Mouse (Mus musculus) urinary bladder, postnatal 14 days (tissue): Measurements from ENCODE around the gene Cyp8b1.

Source experiments
- DNase-seq: peaks from one replicate; pipeline ENCODE4 v3.0.0; 2021; ENCODE audit warnings: low spot score

Gene Cyp8b1

DNA sequence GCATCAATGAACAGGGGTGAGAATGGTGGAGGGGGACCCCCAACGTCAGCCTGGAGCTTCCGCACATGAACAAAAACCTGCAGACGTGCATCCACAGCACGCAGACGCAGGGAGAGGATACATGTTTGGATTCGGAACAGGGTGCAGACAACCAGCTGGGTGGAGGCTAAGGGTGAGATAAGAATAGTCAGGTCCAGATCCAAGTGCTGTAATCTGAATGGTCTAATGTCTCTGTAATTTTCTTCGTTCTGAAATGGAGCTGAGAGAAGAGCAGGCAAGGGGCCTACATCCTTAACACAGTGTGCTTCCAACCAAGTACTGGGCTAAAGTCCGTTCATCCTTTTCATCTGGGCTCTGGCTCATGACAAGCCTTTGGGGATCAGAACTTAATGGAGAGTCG lies 24.8 kb downstream of the Cyp8b1 start:
- no peak for DNase-seq

DNA sequence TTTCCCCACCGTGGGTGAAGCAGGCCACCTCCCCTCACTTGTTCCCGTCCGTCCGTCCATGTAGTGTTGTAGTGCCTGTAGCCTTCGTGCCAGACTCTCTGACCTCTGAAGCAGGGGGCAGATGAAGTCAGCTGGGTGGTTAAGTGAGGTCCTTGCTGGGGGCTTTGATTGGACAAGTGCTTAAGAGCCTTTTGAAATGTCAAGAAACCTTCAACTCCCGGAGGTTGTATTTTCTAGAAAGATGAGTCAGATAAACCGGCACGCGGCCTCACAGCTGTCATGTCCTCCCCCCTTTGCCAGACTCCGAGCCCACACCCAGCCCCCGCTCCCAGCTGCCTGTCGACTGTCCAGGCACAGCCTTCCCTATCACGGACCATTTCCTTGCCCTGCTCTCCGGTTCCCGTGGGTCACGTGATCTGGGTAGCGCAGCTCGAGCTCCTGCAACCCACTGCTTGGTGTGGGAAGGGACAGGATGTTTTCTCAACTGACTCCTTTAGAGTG lies 25.6 kb downstream of the Cyp8b1 start:
- DNase-seq: peak; percentile 77

DNA sequence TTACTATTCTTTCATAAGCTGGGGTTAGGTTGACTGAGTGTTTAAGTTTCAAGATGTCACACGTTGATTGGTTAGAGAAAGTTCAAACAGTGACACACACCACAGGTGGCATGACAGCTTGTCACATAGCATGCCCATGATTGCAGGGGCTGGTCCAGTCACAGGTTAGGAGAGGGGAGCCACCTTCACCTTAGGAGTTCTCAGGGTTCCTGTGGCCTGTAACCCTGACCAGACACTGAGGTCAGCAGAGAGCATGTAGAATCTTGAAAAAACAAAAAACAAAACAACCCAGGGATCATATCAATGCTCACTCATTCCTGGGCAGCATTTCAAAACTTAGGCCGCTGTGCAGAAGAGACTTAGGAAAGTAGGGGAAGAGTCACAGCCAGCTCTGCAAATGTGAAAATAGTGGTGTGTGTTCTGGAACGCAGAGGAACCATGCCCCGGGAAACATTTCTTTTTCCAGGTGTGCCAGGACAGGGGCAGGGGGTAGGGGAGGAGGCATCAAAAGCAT lies 26.1 kb downstream of the Cyp8b1 start:
- no peak for DNase-seq

DNA sequence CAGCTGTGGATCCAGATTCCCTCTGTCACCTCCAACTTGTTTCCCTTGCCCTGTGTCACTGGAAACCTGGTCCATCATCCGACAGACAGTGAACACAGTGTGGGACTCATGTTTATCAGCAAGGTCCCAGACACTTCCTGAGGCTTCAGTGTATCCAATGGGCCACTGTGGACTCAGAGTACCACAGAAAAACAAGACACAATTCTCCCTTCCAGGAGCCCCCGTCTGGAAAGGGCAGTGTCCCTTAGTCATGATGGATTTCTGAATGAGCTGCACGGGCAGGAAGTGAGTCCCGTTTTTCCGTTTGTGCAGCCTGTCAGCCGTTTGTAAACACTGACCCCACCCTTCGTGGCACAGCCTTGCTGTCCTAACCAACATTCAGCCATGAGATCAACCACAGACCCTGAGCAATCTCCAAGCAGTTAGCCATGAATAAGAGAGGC lies 34.1 kb downstream of the Cyp8b1 start:
- no peak for DNase-seq

DNA sequence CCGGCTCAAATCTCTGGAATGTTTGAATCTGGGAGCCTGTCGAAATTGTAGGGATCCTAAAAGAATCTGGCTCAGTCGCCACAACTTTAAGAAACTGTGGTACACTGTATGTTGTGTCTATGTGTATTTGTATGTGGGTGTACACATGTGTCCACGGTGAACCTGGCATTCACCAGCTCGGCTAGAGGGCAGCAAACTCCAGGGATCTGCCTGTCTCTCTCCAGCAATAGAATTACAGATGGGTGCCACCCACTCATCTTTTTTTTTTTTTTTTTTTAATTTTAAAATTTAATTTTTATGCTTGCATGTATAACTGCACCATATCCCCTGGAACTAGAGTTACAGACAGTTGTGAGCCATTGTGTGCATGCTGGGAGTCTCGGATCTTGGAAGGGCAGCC lies 34.8 kb downstream of the Cyp8b1 start:
- no peak for DNase-seq

DNA sequence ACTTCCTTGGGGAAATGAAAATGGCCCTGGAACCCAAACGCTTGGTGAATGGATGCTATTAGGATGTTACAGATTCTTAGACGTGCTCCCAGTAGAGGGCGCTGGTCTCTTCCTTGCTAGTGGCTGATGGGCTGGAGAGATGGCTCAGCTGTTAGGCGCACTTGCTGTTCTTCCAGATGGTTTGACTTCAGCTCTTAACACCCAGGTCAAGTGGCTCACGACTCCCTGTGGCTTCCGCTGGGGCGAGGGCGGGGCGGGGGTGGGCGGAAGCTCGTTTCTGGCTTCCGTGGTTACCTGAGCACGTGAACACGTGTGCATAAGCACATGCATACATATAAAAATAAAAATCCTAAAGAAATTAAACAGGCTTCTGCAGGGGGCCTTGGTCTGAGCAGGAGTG lies 35.3 kb downstream of the Cyp8b1 start:
- peak; percentile 83 for DNase-seq

DNA sequence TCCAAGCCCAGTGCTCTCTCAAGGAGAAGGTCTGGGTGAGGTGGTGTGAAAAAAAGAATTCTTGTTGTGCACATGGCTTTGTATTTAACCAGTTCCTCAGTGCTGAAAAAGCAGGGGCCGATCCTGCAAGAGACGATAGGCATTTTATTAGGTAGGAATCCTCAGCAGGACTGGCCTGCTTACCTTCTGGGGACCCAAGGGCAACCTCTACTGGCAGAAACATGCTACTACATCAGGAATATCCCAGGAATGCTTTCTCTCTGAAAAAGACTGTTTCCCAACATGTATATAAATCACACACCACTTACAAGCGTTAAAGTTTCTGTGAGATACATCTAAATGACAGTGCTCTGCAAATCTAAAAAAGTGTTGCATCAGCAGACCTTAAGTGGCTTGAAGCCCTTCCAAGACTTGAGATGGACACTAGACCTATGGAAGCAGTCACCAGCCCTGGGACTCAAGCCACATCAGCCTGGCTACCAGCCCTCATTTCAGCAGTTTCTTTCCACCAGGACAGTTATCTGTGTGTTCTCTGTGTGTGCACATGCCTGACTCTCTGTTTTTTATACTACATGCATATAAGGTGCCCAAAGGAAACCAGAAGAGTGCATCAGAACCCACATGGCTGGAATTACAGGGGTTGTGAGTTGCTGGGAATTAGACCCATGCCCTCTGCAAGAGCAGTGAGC lies 38.9 kb downstream of the Cyp8b1 start:
- peak; percentile 63 for DNase-seq

DNA sequence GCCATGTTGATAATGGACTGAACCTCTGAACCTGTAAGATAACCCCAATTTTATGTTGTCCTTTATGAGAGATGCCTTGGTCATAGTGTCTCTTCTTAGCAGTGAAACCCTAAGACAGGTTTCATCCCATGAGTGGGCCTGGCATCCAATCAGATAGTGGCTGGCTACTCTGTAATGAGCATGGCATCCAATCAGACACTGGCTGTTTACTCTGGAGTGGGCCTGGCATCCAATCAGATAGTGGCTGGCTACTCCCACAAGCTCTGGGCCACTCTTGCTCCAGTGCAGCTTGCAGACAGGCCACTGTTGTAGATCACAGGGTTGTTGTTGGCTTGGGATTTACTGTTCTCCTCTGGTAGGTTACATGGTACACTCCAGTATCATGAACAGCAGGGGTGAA lies 42.5 kb downstream of the Cyp8b1 start:
- no peak for DNase-seq

DNA sequence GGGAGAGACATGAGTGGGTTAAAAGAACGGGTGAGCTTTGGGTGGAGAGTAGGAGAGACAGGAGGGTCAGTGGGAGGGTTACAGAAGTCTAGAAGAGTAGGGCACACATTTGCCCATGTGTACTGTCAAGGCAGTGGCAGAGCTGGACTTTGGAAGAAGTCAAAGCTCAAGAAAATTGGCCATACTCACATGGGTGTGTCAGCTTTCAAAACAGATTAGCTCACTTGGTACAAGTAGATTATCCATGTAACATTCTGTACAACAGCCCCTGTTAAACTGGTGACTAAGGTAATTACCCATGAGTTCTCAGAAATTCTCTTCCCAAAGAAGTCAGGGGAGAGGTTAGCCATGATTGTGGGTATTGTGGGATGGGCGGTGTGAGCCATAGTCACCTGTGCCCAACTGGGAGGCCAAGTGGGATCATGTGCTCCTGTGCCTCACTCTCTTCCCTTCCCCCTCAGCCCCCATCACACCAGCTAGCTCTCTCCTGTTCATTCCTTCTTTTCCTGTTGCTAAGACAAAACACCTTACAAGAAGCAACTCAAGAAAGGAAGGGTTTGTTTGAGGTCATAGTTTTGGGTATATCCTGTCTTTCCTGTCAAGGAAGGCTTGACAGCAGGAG lies 43.9 kb downstream of the Cyp8b1 start:
- DNase-seq: no peak

DNA sequence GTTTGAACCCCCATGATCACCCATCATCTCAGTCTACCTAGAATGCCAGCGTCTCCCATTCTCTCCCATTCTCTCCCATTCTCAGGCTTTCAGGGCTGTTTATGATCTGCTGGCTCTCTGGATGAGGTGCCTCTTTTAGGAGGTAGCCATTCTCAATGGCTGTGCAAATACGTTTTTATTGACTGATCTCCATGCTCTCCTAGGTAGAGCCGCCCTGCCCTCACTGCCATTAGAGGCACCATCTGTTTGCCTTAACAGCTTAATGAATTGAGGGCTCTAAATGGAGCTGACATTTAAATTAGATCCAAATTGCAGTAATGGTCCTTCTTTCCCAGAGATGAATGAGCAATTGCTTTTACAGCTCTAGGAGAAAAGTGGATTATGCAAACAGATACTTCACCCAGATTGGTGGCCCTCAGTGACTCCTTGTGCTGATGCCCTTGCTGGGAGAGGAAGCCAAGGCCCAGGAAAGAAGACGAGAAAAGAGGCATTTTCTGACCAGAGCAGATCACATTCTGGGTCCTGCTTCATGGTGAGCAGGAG lies 46.1 kb downstream of the Cyp8b1 start:
- no peak for DNase-seq

DNA sequence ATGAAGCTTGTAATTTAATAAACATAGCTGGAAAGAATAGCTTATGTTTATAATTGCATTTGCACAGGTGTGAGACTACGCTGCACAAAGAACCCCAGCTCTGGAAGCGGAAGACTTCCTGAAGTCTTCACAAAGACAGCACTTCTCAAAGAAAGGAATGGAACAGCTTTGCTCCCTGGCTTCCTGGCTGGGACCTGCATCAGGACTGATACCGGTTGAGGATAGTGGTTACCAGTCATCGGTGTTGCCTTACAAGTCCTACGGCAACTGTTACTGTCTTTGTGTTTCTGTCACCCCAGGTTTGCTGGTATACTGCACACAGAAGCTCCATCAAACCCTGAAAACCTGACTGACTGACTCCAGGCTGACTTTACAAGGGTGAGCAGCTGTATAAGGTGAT lies 46.7 kb downstream of the Cyp8b1 start:
- DNase-seq: no peak

DNA sequence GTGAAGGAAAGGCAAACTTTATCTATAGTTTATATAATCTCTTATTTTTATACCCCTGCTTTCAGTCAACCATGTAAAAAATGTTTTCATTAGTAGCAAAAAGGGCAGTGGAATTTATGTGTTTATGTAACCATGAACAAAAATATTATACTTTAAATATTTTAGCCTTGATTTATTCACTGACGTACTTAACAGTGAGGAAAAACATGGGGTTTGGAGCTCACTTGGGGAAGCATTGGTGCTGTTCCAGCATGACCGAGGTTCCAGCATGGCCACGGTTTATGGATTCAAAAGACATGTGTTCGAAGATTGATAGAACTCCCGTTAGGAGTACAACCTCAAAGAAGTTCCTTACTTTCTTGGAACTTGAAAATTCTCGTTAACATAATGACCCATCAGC lies 47.9 kb downstream of the Cyp8b1 start:
- no peak for DNase-seq

DNA sequence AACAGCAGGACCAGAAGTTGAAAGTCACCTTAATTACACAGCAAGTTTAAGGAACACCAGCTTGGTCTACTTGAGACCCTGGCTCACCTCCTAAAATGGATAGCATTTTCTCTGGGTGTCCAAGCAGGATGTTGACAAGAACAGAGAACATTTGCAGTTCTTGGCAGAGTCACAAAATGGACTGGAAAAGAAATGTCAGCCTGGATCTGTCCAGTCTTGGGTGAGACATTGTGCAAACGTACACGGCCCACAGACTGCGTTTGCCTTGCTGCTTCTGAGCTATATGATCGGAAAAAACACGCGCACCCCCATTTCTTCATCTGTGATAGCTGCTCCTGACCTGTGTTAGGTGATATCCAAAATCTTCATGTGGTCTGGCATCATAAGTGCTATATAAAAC lies 48.5 kb downstream of the Cyp8b1 start:
- DNase-seq: peak; percentile 35

DNA sequence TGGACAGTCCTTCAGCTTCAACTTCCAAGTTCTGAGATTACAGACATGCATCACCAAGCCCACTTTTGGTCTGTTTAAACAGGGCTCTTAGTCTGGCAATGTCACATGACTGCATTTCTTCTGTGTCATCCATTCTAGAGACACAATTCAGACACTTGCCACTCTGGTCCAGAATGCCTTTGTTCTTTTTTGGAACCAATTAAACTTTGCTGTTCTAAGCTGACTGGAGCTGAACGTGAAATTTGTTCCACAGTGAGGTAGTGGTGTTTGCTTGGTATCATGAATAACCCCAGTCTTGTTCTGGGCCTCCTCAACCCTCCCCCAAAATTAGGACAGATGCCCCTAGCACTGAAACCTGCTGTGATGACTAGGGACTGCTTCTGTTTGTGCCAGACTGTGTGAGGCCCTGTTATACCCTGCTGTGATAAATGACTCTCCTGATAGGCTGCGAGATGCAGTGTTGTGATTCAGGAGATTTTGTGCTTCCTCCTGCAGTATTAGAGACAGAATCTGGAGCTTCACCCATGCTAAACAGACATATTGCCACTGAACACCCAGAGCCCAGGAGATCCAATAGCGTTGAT lies 50.6 kb downstream of the Cyp8b1 start:
- DNase-seq: no peak

DNA sequence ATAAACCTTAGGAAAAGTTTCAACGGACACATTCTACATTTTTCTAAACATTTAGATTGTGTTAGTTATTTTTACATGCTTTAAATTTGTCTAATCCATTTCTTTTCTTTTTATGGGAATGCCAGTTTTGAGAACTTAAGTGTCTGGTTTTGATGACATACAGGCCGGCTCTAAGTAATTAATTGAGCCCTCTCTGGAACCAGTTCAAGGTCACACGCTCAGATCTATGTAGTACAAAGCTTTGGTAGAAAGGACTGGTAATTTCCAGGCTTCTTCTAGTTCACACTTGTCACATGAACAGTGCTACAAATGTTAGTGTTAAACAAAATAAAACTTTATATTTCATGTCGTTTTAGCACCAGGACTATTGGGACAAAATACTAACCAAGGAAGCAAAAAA lies 51.3 kb downstream of the Cyp8b1 start:
- no peak for DNase-seq
